Mouse (Mus musculus): ENCODE results near the gene Rabgef1.

- TF ChIP-seq CTCF (IDR thresholded peaks at IDR 0.05; ENCODE audit: low read depth, low read length) = no peak
- no peak for TF ChIP-seq POLR2A (IDR thresholded peaks at IDR 0.05; ENCODE audit: borderline replicate concordance, low read depth, low read length)
Measured at GRCm38 (mm10) chr5:130241426-130241825, 69.8 kb downstream of the Rabgef1 start.

Measured in bone marrow macrophage, adult 2 months (primary cell).